Mouse (Mus musculus) CH12.LX (cell line): Measurements from ENCODE around the gene Skap2. TPM values are rescaled to one million over a fixed set of nuclear protein-coding genes. Genes with fewer than 3 reads are reported as not detected.

Experiments used
- DNase-seq: peaks from one replicate; pipeline ENCODE4 v3.0.0-alpha.2; 2013; ENCODE audit errors: extremely low read depth
- H3K27ac ChIP-seq: 2 replicates; pipeline ENCODE4 v1.5.1; 2012; ENCODE audit warnings: low read depth, mild to moderate bottlenecking, control low read depth, moderate library complexity; ENCODE audit not compliant: insufficient read depth
- H3K27me3 ChIP-seq: replicated peaks from 2 replicates; pipeline ENCODE3; 2012; ENCODE audit warnings: inconsistent platforms
- H3K36me3 ChIP-seq, 2 experiments: replicated peaks in 1 of 2; 2 replicates each; pipeline versions ENCODE3 to v1.6.1; 2012; ENCODE audit warnings: inconsistent platforms in 1 of 2, low read length in 1 of 2, mild to moderate bottlenecking in 1 of 2, mixed read lengths in 1 of 2, moderate library complexity in 1 of 2; ENCODE audit not compliant: control insufficient read depth in 1 of 2, insufficient read depth in 1 of 2
- H3K4me1 ChIP-seq, 2 experiments: 2 replicates each; pipeline ENCODE4 v1.6.1; 2012; ENCODE audit warnings: inconsistent platforms in 1 of 2, moderate library complexity in 1 of 2; ENCODE audit not compliant: insufficient read depth in 2 of 2, control insufficient read depth in 1 of 2
- H3K4me2 ChIP-seq: 2 replicates; pipeline ENCODE4 v1.6.1; 2012; ENCODE audit warnings: low read depth, mild to moderate bottlenecking, control low read depth; ENCODE audit not compliant: poor library complexity, insufficient read depth, severe bottlenecking
- H3K4me3 ChIP-seq, 3 experiments: fragments of 150-350 bp in 1 of 3; sonication (generic) in 1 of 3; replicated peaks in 1 of 3; 2 replicates each; pipeline versions ENCODE3 to v1.5.1; 2011 to 2012; ENCODE audit warnings: low read depth in 2 of 3, low read length in 2 of 3, mild to moderate bottlenecking in 2 of 3, moderate library complexity in 2 of 3, control low read depth in 1 of 3, improper control_type of control experiment in 1 of 3, inconsistent platforms in 1 of 3, mixed read lengths in 1 of 3; ENCODE audit not compliant: poor library complexity in 1 of 3
- H3K79me2 ChIP-seq: replicated peaks from 2 replicates; pipeline ENCODE4 v1.6.1; 2012; ENCODE audit warnings: mild to moderate bottlenecking, moderate library complexity; ENCODE audit not compliant: control insufficient read depth, poor library complexity, insufficient read depth, severe bottlenecking; ENCODE audit errors: extremely low read depth
- H3K9ac ChIP-seq: 2 replicates; pipeline ENCODE4 v1.6.1; 2012; ENCODE audit warnings: low read depth, mild to moderate bottlenecking, control low read depth, moderate library complexity; ENCODE audit not compliant: insufficient read depth
- H3K9me3 ChIP-seq: replicated peaks from 2 replicates; pipeline ENCODE3; 2012; ENCODE audit warnings: low read length, inconsistent platforms, mixed read lengths
- CHD1 ChIP-seq: IDR thresholded peaks from 2 replicates; pipeline ENCODE4 v1.6.1; 2012; ENCODE audit warnings: low read depth, low read length, improper control_type of control experiment, inconsistent platforms
- CHD2 ChIP-seq: IDR thresholded peaks from 2 replicates; pipeline ENCODE4 v1.6.1; 2011; ENCODE audit warnings: low read length, improper control_type of control experiment
- CTCF ChIP-seq, 2 experiments: IDR thresholded peaks in 1 of 2; conservative IDR thresholded peaks in 1 of 2; 2 replicates each; pipeline ENCODE4 v1.5.1; 2011 to 2012; ENCODE audit warnings: low read depth in 2 of 2, low read length in 2 of 2, improper control_type of control experiment in 1 of 2, inconsistent platforms in 1 of 2, mild to moderate bottlenecking in 1 of 2, moderate library complexity in 1 of 2
- E2F4 ChIP-seq: IDR thresholded peaks from 2 replicates; pipeline ENCODE4 v1.6.1; 2011; ENCODE audit warnings: low read depth, low read length, improper control_type of control experiment; ENCODE audit not compliant: insufficient replicate concordance
- ELF1 ChIP-seq: IDR thresholded peaks from 2 replicates; pipeline ENCODE4 v1.6.1; 2014; ENCODE audit warnings: low read depth, mild to moderate bottlenecking, inconsistent platforms, low read length, improper control_type of control experiment
- ETS1 ChIP-seq: conservative IDR thresholded peaks from 2 replicates; pipeline ENCODE4 v1.6.1; 2012; ENCODE audit warnings: low read depth, mild to moderate bottlenecking, inconsistent platforms, low read length, improper control_type of control experiment, moderate library complexity
- GABPA ChIP-seq: IDR thresholded peaks from 2 replicates; pipeline ENCODE4 v1.6.1; 2012; ENCODE audit warnings: low read depth, low read length, improper control_type of control experiment, inconsistent platforms; ENCODE audit not compliant: insufficient replicate concordance
- JUND ChIP-seq: conservative IDR thresholded peaks from 2 replicates; pipeline ENCODE4 v1.6.1; 2011; ENCODE audit warnings: low read depth, low read length, improper control_type of control experiment
- MAFK ChIP-seq: IDR thresholded peaks from 2 replicates; pipeline ENCODE4 v1.6.1; 2011; ENCODE audit warnings: low read length, improper control_type of control experiment; ENCODE audit not compliant: insufficient replicate concordance
- MAX ChIP-seq: IDR thresholded peaks from 2 replicates; pipeline ENCODE4 v1.6.1; 2011; ENCODE audit warnings: low read length, improper control_type of control experiment
- MAZ ChIP-seq: IDR thresholded peaks from 2 replicates; pipeline ENCODE4 v1.6.1; 2012; ENCODE audit warnings: low read depth, mild to moderate bottlenecking, inconsistent platforms, low read length, improper control_type of control experiment, moderate library complexity
- MEF2A ChIP-seq: IDR thresholded peaks from 2 replicates; pipeline ENCODE4 v1.6.1; 2014; ENCODE audit warnings: low read depth, mild to moderate bottlenecking, inconsistent platforms, low read length, improper control_type of control experiment, borderline replicate concordance
- NELFE ChIP-seq: IDR thresholded peaks from 2 replicates; pipeline ENCODE4 v1.6.1; 2011; ENCODE audit warnings: low read depth, low read length, improper control_type of control experiment
- PAX5 ChIP-seq: IDR thresholded peaks from 2 replicates; pipeline ENCODE4 v1.6.1; 2012; ENCODE audit warnings: low read length, inconsistent platforms, mixed read lengths
- POLR2AphosphoS2 ChIP-seq: IDR thresholded peaks from 2 replicates; pipeline ENCODE4 v1.6.1; 2011; ENCODE audit warnings: low read depth, low read length, improper control_type of control experiment
- RAD21 ChIP-seq: IDR thresholded peaks from 2 replicates; pipeline ENCODE4 v1.6.1; 2011; ENCODE audit warnings: low read depth, mild to moderate bottlenecking, low read length, improper control_type of control experiment, moderate library complexity
- USF1 ChIP-seq: IDR thresholded peaks from 2 replicates; pipeline ENCODE4 v1.6.1; 2014; ENCODE audit warnings: low read depth, mild to moderate bottlenecking, inconsistent platforms, low read length, improper control_type of control experiment
- ZKSCAN1 ChIP-seq: IDR thresholded peaks from 2 replicates; pipeline ENCODE4 v1.6.1; 2012; ENCODE audit warnings: low read depth, inconsistent platforms, low read length, improper control_type of control experiment, borderline replicate concordance
- ZMIZ1 ChIP-seq: IDR thresholded peaks from 2 replicates; pipeline ENCODE4 v1.6.1; 2012; ENCODE audit warnings: low read depth, mild to moderate bottlenecking, inconsistent platforms, low read length, improper control_type of control experiment
- dilution Hi-C: fragments of 300-500 bp; cut with MboI; formaldehyde crosslinking; loops from 2 replicates; pipeline ENCODE4 v1.14.3; 2020; ENCODE audit warnings: low sequenced_read_pairs; ENCODE audit not compliant: extremely low pct_unique_long_range_greater_than_20kb, extremely low pct_ligation_motif_present
- in situ Hi-C: fragments of 300-500 bp; cut with MboI; formaldehyde crosslinking; loops from 3 replicates; pipeline ENCODE4 v1.14.3; 2019; ENCODE audit warnings: low sequenced_read_pairs, low pct_ligation_motif_present, low pct_unique_long_range_greater_than_20kb, mixed read lengths
- polyA plus RNA-seq: library from polyadenylated mRNA; unstranded; fragments of >175 nt; gene quantifications from 2 replicates; pipeline ENCODE4 v1.2.1, GENCODE M21; 2012; ENCODE audit warnings: low read depth; ENCODE audit not compliant: insufficient read length
- total RNA-seq, 2 experiments: library from RNA; depleted of rRNA; stranded (reverse); fragments of 300-350 nt in 1 of 2; fragments of >200 nt in 1 of 2; gene quantifications; 2 replicates each; pipeline ENCODE4 v1.2.3; 2012 to 2014

The Skap2 gene
- total and polyA plus RNA-seq, 3 experiments: 25.8 to 76.1 (median 51.9) TPM

- no peak for DNase-seq
- in situ Hi-C loops (no loop called here), dilution Hi-C loops (no loop called here)
- H3K27me3 ChIP-seq: no peaks in the 10 kb centered on the region
- TF ChIP-seq MAZ: no peak
- no peak for TF ChIP-seq CHD2
- TF ChIP-seq USF1: no peak
- no peak overlapping the region for H3K9ac ChIP-seq
- no peaks in the 10 kb centered on the region for H3K79me2 ChIP-seq
- H3K27ac ChIP-seq: no peak overlapping the region
- no peaks in the 10 kb centered on the region for H3K9me3 ChIP-seq
- H3K4me1 ChIP-seq: no peaks in the 10 kb centered on the region
- no peak overlapping the region for H3K4me2 ChIP-seq
- H3K4me3 ChIP-seq: no peak overlapping the region
- H3K36me3 ChIP-seq: no peaks in the 10 kb centered on the region
These were observed 186.7 kb downstream of the Skap2 start for GRCm38 (mm10) chr6:51825621-51826021.

GRCm38 (mm10) chr6:51824136-51824830, 188.1 kb downstream of the Skap2 start:
- H3K9ac ChIP-seq: no peak overlapping the region
- H3K27me3 ChIP-seq: no peaks in the 10 kb centered on the region
- H3K4me1 ChIP-seq: no peaks in the 10 kb centered on the region
- dilution Hi-C loops: no loop called here
- H3K4me2 ChIP-seq: no peak overlapping the region
- no peaks in the 10 kb centered on the region for H3K9me3 ChIP-seq
- no peaks in the 10 kb centered on the region for H3K36me3 ChIP-seq
- H3K79me2 ChIP-seq: no peaks in the 10 kb centered on the region
- in situ Hi-C loops: no loop called here
- no peak for TF ChIP-seq POLR2AphosphoS2
- TF ChIP-seq E2F4: no peak
- TF ChIP-seq ZMIZ1: no peak
- no peak for TF ChIP-seq MAX
- no peak for TF ChIP-seq PAX5
- no peak for TF ChIP-seq CTCF (conservative IDR thresholded peaks at IDR 0.05 in 1 of 2, IDR thresholded peaks at IDR 0.05 in 1 of 2; ENCODE audit: low read depth in 2 of 2, low read length in 2 of 2)
- no peak for DNase-seq
- H3K27ac ChIP-seq: no peak overlapping the region
- H3K4me3 ChIP-seq: no peak overlapping the region

GRCm38 (mm10) chr6:51822049-51822448, 190.3 kb downstream of the Skap2 start:
- H3K9me3 ChIP-seq: peaks cover 8% of the 10 kb centered on the region
- no peak overlapping the region for H3K4me2 ChIP-seq
- H3K9ac ChIP-seq: no peak overlapping the region
- TF ChIP-seq MAFK (no peak), ELF1 (no peak), ZKSCAN1 (no peak), GABPA (no peak), MEF2A (no peak), ETS1 (no peak), NELFE (no peak), E2F4 (no peak), CHD1 (no peak), JUND (no peak), RAD21 (no peak), POLR2AphosphoS2 (no peak)
- H3K27me3 ChIP-seq: peaks cover 2% of the 10 kb centered on the region
- no peak overlapping the region for H3K4me3 ChIP-seq
- no peaks in the 10 kb centered on the region for H3K4me1 ChIP-seq
- in situ Hi-C loops (no loop called here), dilution Hi-C loops (no loop called here)
- DNase-seq: no peak
- no peaks in the 10 kb centered on the region for H3K79me2 ChIP-seq
- no peaks in the 10 kb centered on the region for H3K36me3 ChIP-seq
- H3K27ac ChIP-seq: no peak overlapping the region
